Mouse (Mus musculus) MEL (cell line): ENCODE measurements around the gene Slc9a3r1. TPM values are rescaled to one million over a fixed set of nuclear protein-coding genes. Genes with fewer than 3 reads are reported as not detected.

ENCODE experiments used
- DNase-seq: peaks from one replicate; pipeline ENCODE4 v3.0.0; 2011; ENCODE audit warnings: low read depth, low spot score
- H3K27ac ChIP-seq: 2 replicates; pipeline ENCODE4 v1.5.1; 2012; ENCODE audit warnings: low read depth, mild to moderate bottlenecking, control low read depth, low read length, moderate library complexity; ENCODE audit not compliant: control insufficient read depth
- H3K27me3 ChIP-seq, 2 experiments: fragments of 150-350 bp in 1 of 2; sonication (generic) in 1 of 2; 2 replicates each; pipeline ENCODE4 v1.6.1; 2012; ENCODE audit warnings: low read length in 2 of 2, mild to moderate bottlenecking in 2 of 2, improper control_type of control experiment in 1 of 2, moderate library complexity in 1 of 2; ENCODE audit not compliant: insufficient read depth in 2 of 2, control insufficient read depth in 1 of 2
- H3K36me3 ChIP-seq, 2 experiments: 2 replicates each; pipeline ENCODE4 v1.6.1; 2012 to 2014; ENCODE audit warnings: low read length in 2 of 2, improper control_type of control experiment in 1 of 2, inconsistent platforms in 1 of 2, mild to moderate bottlenecking in 1 of 2; ENCODE audit not compliant: insufficient read depth in 2 of 2, control insufficient read depth in 1 of 2
- H3K4me1 ChIP-seq, 2 experiments: fragments of 150-350 bp in 1 of 2; sonication (generic) in 1 of 2; 2 replicates each; pipeline ENCODE4 v1.6.1; 2012; ENCODE audit warnings: low read length in 2 of 2, improper control_type of control experiment in 1 of 2, mild to moderate bottlenecking in 1 of 2; ENCODE audit not compliant: insufficient read depth in 2 of 2, control insufficient read depth in 1 of 2
- H3K4me3 ChIP-seq, 2 experiments: fragments of 150-350 bp in 1 of 2; sonication (generic) in 1 of 2; 2 replicates each; pipeline ENCODE4 v1.5.1; 2012; ENCODE audit warnings: low read depth in 2 of 2, low read length in 2 of 2, mild to moderate bottlenecking in 2 of 2, moderate library complexity in 2 of 2, control low read depth in 1 of 2, improper control_type of control experiment in 1 of 2; ENCODE audit not compliant: control insufficient read depth in 1 of 2, insufficient read depth in 1 of 2
- H3K79me2 ChIP-seq: 2 replicates; pipeline ENCODE4 v1.6.1; 2012; ENCODE audit warnings: mild to moderate bottlenecking, low read length, moderate library complexity; ENCODE audit not compliant: control insufficient read depth, poor library complexity, insufficient read depth
- H3K9ac ChIP-seq: 2 replicates; pipeline ENCODE4 v1.6.1; 2012; ENCODE audit warnings: low read depth, mild to moderate bottlenecking, control low read depth, low read length, moderate library complexity; ENCODE audit not compliant: control insufficient read depth, poor library complexity, severe bottlenecking
- H3K9me3 ChIP-seq: fragments of 150-350 bp; sonication (generic); replicated peaks from 2 replicates; pipeline ENCODE4 v1.6.1; 2012; ENCODE audit warnings: mild to moderate bottlenecking, low read length, improper control_type of control experiment, moderate library complexity; ENCODE audit not compliant: insufficient read depth
- BHLHE40 ChIP-seq: IDR thresholded peaks from 2 replicates; pipeline ENCODE4 v1.6.1; 2012; ENCODE audit warnings: low read depth, mild to moderate bottlenecking, inconsistent platforms, low read length, improper control_type of control experiment, borderline replicate concordance
- CHD1 ChIP-seq: IDR thresholded peaks from 2 replicates; pipeline ENCODE4 v1.6.1; 2012; ENCODE audit warnings: low read depth, mild to moderate bottlenecking, inconsistent platforms, low read length, improper control_type of control experiment
- CHD2 ChIP-seq: IDR thresholded peaks from 2 replicates; pipeline ENCODE4 v1.6.1; 2011; ENCODE audit warnings: low read length, improper control_type of control experiment
- EP300 ChIP-seq, 2 experiments: IDR thresholded peaks; 2 replicates each; pipeline ENCODE4 v1.6.1; 2011; ENCODE audit warnings: improper control_type of control experiment in 2 of 2, low read length in 2 of 2, low read depth in 1 of 2, mild to moderate bottlenecking in 1 of 2
- ETS1 ChIP-seq: IDR thresholded peaks from 2 replicates; pipeline ENCODE4 v1.6.1; 2012; ENCODE audit warnings: low read depth, mild to moderate bottlenecking, inconsistent platforms, low read length, improper control_type of control experiment, moderate library complexity
- GATA1 ChIP-seq: IDR thresholded peaks from 2 replicates; pipeline ENCODE4 v1.6.1; 2011; ENCODE audit warnings: low read depth, low read length, improper control_type of control experiment
- HCFC1 ChIP-seq: IDR thresholded peaks from 2 replicates; pipeline ENCODE4 v1.6.1; 2012; ENCODE audit warnings: low read depth, mild to moderate bottlenecking, inconsistent platforms, low read length, improper control_type of control experiment, moderate library complexity
- MAFK ChIP-seq: IDR thresholded peaks from 2 replicates; pipeline ENCODE4 v1.6.1; 2011; ENCODE audit warnings: low read depth, mild to moderate bottlenecking, low read length, improper control_type of control experiment, borderline replicate concordance
- MAZ ChIP-seq: IDR thresholded peaks from 2 replicates; pipeline ENCODE4 v1.6.1; 2012; ENCODE audit warnings: low read depth, mild to moderate bottlenecking, inconsistent platforms, low read length, improper control_type of control experiment
- MEF2A ChIP-seq: IDR thresholded peaks from 2 replicates; pipeline ENCODE4 v1.6.1; 2014; ENCODE audit warnings: low read depth, mild to moderate bottlenecking, inconsistent platforms, low read length, improper control_type of control experiment; ENCODE audit not compliant: poor library complexity, insufficient replicate concordance, severe bottlenecking; ENCODE audit errors: extremely low read depth
- MXI1 ChIP-seq: IDR thresholded peaks from 2 replicates; pipeline ENCODE4 v1.6.1; 2011; ENCODE audit warnings: mild to moderate bottlenecking, low read depth, low read length, improper control_type of control experiment
- MYC ChIP-seq: IDR thresholded peaks from 2 replicates; pipeline ENCODE4 v1.6.1; 2011; ENCODE audit warnings: low read depth, mild to moderate bottlenecking, low read length, improper control_type of control experiment, moderate library complexity
- NELFE ChIP-seq: IDR thresholded peaks from 2 replicates; pipeline ENCODE4 v1.6.1; 2011; ENCODE audit warnings: low read depth, low read length, improper control_type of control experiment
- POLR2A ChIP-seq, 2 experiments: IDR thresholded peaks; 2 replicates each; pipeline ENCODE4 v1.6.1; 2011 to 2012; ENCODE audit warnings: low read length in 2 of 2, mild to moderate bottlenecking in 2 of 2, control low read depth in 1 of 2, improper control_type of control experiment in 1 of 2, low read depth in 1 of 2, moderate library complexity in 1 of 2; ENCODE audit not compliant: control insufficient read depth in 1 of 2, insufficient read depth in 1 of 2, poor library complexity in 1 of 2
- POLR2AphosphoS5 ChIP-seq: IDR thresholded peaks from 2 replicates; pipeline ENCODE4 v1.6.1; 2012; ENCODE audit warnings: low read depth, borderline replicate concordance, mild to moderate bottlenecking, inconsistent platforms, low read length, moderate library complexity, mixed read lengths
- RCOR1 ChIP-seq: IDR thresholded peaks from 2 replicates; pipeline ENCODE4 v1.6.1; 2012; ENCODE audit warnings: low read depth, mild to moderate bottlenecking, inconsistent platforms, low read length, improper control_type of control experiment
- SIN3A ChIP-seq: IDR thresholded peaks from 2 replicates; pipeline ENCODE4 v1.6.1; 2012; ENCODE audit warnings: low read length, improper control_type of control experiment, inconsistent platforms
- SMC3 ChIP-seq: IDR thresholded peaks from 2 replicates; pipeline ENCODE4 v1.6.1; 2011; ENCODE audit warnings: low read depth, low read length, improper control_type of control experiment
- TAL1 ChIP-seq: IDR thresholded peaks from 2 replicates; pipeline ENCODE4 v1.6.1; 2012; ENCODE audit warnings: mild to moderate bottlenecking, inconsistent platforms, low read length, moderate library complexity, mixed read lengths
- TBP ChIP-seq: IDR thresholded peaks from 2 replicates; pipeline ENCODE4 v1.8.0; 2011; ENCODE audit warnings: low read depth, low read length, improper control_type of control experiment
- TCF12 ChIP-seq: IDR thresholded peaks from 2 replicates; pipeline ENCODE4 v1.6.1; 2014; ENCODE audit warnings: low read depth, mild to moderate bottlenecking, inconsistent platforms, low read length, improper control_type of control experiment, moderate library complexity
- UBTF ChIP-seq: IDR thresholded peaks from 2 replicates; pipeline ENCODE4 v1.6.1; 2012; ENCODE audit warnings: low read depth, mild to moderate bottlenecking, inconsistent platforms, low read length, improper control_type of control experiment, moderate library complexity, borderline replicate concordance; ENCODE audit not compliant: insufficient read depth
- ZC3H11A ChIP-seq: IDR thresholded peaks from 2 replicates; pipeline ENCODE4 v1.6.1; 2012; ENCODE audit warnings: low read depth, mild to moderate bottlenecking, inconsistent platforms, low read length, improper control_type of control experiment
- ZMIZ1 ChIP-seq: IDR thresholded peaks from 2 replicates; pipeline ENCODE4 v1.6.1; 2012; ENCODE audit warnings: low read depth, mild to moderate bottlenecking, inconsistent platforms, low read length, improper control_type of control experiment, moderate library complexity
- ZNF384 ChIP-seq: IDR thresholded peaks from 2 replicates; pipeline ENCODE4 v1.6.1; 2012; ENCODE audit warnings: low read depth, mild to moderate bottlenecking, inconsistent platforms, low read length, improper control_type of control experiment
- polyA plus RNA-seq, 2 experiments: library from polyadenylated mRNA; stranded (reverse) in 1 of 2; unstranded in 1 of 2; fragments of >175 nt in 1 of 2; fragments of >200 nt in 1 of 2; gene quantifications; 2 replicates each; pipeline versions ENCODE4 v1.2.1 to v1.2.4; 2012; ENCODE audit warnings: low replicate concordance in 2 of 2, low read depth in 1 of 2; ENCODE audit not compliant: insufficient read length in 2 of 2, insufficient read depth in 1 of 2, missing spikeins in 1 of 2
- total RNA-seq: library from RNA; depleted of rRNA; stranded (reverse); fragments of 300-350 nt; gene quantifications from 2 replicates; pipeline ENCODE4 v1.2.3, GENCODE M21; 2012

Slc9a3r1 gene
- total and polyA plus RNA-seq, 3 experiments = 112 to 127 TPM; not detected in 1

- Histone ChIP-seq H3K4me1 (peaks cover 0 to 32% of the 10 kb centered on the region in 2 experiments), H3K9ac (peak overlapping the region; percentile 90), H3K36me3 (peaks cover 3 to 16% of the 10 kb centered on the region in 2 experiments), H3K27ac (peak overlapping the region; percentile 1; the same call in 1 of the 2 replicates), H3K9me3 (no peaks in the 10 kb centered on the region), H3K27me3 (no peaks in the 10 kb centered on the region), H3K4me3 (peak overlapping the region; percentile 82 to 94), H3K79me2 (peaks cover 40% of the 10 kb centered on the region)
- DNase-seq = peak; percentile 84
- TF ChIP-seq TAL1 (no peak), MEF2A (no peak), ZC3H11A (no peak), ZMIZ1 (0 out of 2 replicates have a peak, but pooled peaks have one; percentile 40), RCOR1 (peak; percentile 30; the same call in 1 of the 2 replicates), NELFE (peak; percentile 33; the same call in 1 of the 2 replicates), MXI1 (peak; percentile 26; the same call in 1 of the 2 replicates), TCF12 (0 out of 2 replicates have a peak, but pooled peaks have one; percentile 12), UBTF (0 out of 2 replicates have a peak, but pooled peaks have one; percentile 24), MAZ (peak; percentile 88), CHD2 (peak; percentile 73), POLR2A (IDR thresholded peaks at IDR 0.05; ENCODE audit: control insufficient read depth in 1 of 2, insufficient read depth in 1 of 2, low read depth in 1 of 2, low read length in 2 of 2, poor library complexity in 1 of 2) (peak; percentile 18 to 61; a peak in 2 of 4 replicates), HCFC1 (peak; percentile 54; the same call in 1 of the 2 replicates), MAFK (no peak), POLR2AphosphoS5 (no peak), BHLHE40 (peak; percentile 17; the same call in 1 of the 2 replicates), SMC3 (peak; percentile 15; the same call in 1 of the 2 replicates), MYC (no peak), SIN3A (peak; percentile 80), ZNF384 (no peak), CHD1 (no peak), TBP (peak; percentile 67; the same call in 1 of the 2 replicates), EP300 (IDR thresholded peaks at IDR 0.05; ENCODE audit: low read depth in 1 of 2, low read length in 2 of 2) (peak in 1 of 2 experiments; percentile 61; a peak in 2 of 4 replicates), ETS1 (peak; percentile 23; the same call in 1 of the 2 replicates), GATA1 (no peak)
These were observed 1.3 kb downstream of the Slc9a3r1 start for GRCm38 (mm10) chr11:115164341-115164975.
